Mouse (Mus musculus): ENCODE measurements around the gene Dhx30.

GRCm38 (mm10) chr9:110038485-110038884 lies 79.1 kb downstream of the Dhx30 start:
- TF ChIP-seq POLR2A (IDR thresholded peaks at IDR 0.05; ENCODE audit: borderline replicate concordance, low read depth, low read length): no peak
- no peak for TF ChIP-seq CTCF (IDR thresholded peaks at IDR 0.05; ENCODE audit: low read depth, low read length)

Data from bone marrow macrophage, adult 2 months (primary cell).